Mouse (Mus musculus) E14TG2a.4 (cell line): ENCODE data around the gene Aire.

Experiments used
- CTCF ChIP-seq: conservative IDR thresholded peaks from 2 replicates; pipeline ENCODE4 v1.5.1; 2014; ENCODE audit warnings: low read length
- NANOG ChIP-seq: IDR thresholded peaks from 2 replicates; pipeline ENCODE4 v1.6.1; 2014; ENCODE audit warnings: borderline replicate concordance, low read length, mixed read lengths
- POU5F1 ChIP-seq: IDR thresholded peaks from 2 replicates; pipeline ENCODE4 v1.6.1; 2014; ENCODE audit warnings: low read length, borderline replicate concordance

- TF ChIP-seq CTCF (no peak), POU5F1 (no peak), NANOG (no peak)
Observed at GRCm38 (mm10) chr10:78079955-78080591, 36.7 kb upstream of the Aire start.
